Mouse (Mus musculus) testis, adult 10 weeks (tissue): ENCODE measurements around the gene Uvrag. TPM values are rescaled to one million over a fixed set of nuclear protein-coding genes. Genes with fewer than 3 reads are reported as not detected.

Experiments
- polyA plus RNA-seq: library from polyadenylated mRNA; stranded (reverse); fragments of 350-450 nt; fragmentation: Illumina TruSeq; extraction: RNeasy Lipid Tissue Mini Kit (QIAGEN cat#74804); gene quantifications from one replicate; pipeline ENCODE4 v1.2.3, GENCODE M21; 2014; ENCODE audit warnings: low read depth, low replicate concordance

The Uvrag gene
- polyA plus RNA-seq, result 7.2 TPM

GRCm38 (mm10) chr7:99140984-99141918 is at the start of gene Uvrag:
Uvrag (minus strand) TSS chr7:99141141.

GRCm38 (mm10) chr7:99182432-99183172 is 41.7 kb upstream of the Uvrag start, which contains the start of gene Dgat2:
Dgat2 (minus strand) TSS chr7:99182719.

Other genes with a start within 250 kb of the Uvrag start
- gene Dgat2, start 41.6 kb upstream of the Uvrag start, polyA plus RNA-seq, result 27.8 TPM
- gene Mogat2, start 97.5 kb upstream of the Uvrag start, polyA plus RNA-seq, result not detected
- gene Map6, start 126.3 kb upstream of the Uvrag start, polyA plus RNA-seq, result 0.91 TPM
- 3.1 TPM for gene Serpinh1, start 212.1 kb upstream of the Uvrag start, polyA plus RNA-seq
- gene Gdpd5, start 240.3 kb upstream of the Uvrag start, polyA plus RNA-seq, result not detected